Mouse (Mus musculus) cortical plate, adult 2 months (tissue): ENCODE measurements around the gene Mboat1.

Source experiments
- CTCF ChIP-seq: fragments of 200-500 bp; IDR thresholded peaks from 2 replicates; pipeline ENCODE4 v1.5.1; 2011; ENCODE audit warnings: mild to moderate bottlenecking, control low read depth, low read length; ENCODE audit not compliant: insufficient read depth; ENCODE audit errors: extremely low read depth
- POLR2A ChIP-seq: fragments of 200-500 bp; IDR thresholded peaks from 2 replicates; pipeline ENCODE4 v1.6.1; 2011; ENCODE audit warnings: mild to moderate bottlenecking, low read length, control low read depth; ENCODE audit not compliant: insufficient read depth; ENCODE audit errors: extremely low read depth

DNA sequence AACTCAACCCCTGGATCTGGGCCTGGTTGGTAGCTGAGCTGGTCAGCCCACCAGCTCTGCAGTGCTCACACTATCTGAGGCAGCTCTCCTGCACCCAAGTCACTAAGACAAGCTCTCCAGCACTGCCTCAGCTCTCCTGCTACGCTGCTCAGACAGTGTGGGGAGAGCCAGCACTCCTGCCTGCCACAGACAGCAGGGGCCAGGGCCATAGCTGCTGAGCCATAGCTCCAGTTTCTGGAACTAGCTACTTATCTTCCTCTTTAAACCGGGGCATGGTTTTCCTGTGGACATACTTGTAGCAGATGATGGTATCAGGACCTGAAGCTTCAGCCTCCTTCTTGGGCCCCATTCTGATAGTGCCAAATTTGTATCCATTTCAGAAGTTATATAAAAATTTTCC lies 127.4 kb downstream of the Mboat1 start:
- TF ChIP-seq CTCF, result no peak
- TF ChIP-seq POLR2A, result no peak
